ENCODE assay signal across 21 mouse cellular contexts in the genomic region with DNA sequence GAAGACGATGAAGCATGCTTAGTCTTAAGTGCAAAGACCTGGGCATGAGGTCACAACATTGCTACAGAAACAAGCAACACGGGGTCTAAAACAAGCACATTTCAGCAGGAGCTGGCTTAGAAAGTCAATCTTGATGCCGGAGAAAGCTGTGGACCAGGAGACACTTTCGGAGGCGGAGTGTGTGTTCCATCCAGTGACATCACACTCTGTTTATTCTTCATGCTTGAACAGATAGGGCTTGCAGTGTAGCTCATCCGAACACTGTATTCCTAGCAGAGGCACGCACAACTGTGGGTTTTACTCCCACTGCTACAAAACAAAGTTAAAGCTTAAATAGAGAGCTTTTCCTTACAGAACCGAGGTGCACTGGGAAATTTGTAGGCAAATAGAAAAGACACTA.
DNase-seq lines count a peak whose midpoint lies in the region; ATAC-seq lines count a peak whose summit lies in the region.
"Had no signal": no experiment of that assay in that cellular context is flagged by ENCODE, and none has a peak within 500 bp of the region (broad histone marks: within the 10 kb centered on the region; RNA-seq: fewer than 3 reads in every experiment).

No protein-coding gene starts in this region.

- H3K9ac ChIP-seq in midbrain, embryonic 15.5 days: no peak overlapping the region
- H3K9ac ChIP-seq in midbrain, embryonic 13.5 days (replicated peaks): no peak overlapping the region
- H3K9ac ChIP-seq: embryonic facial prominence, embryonic 13.5 days; heart, embryonic 15.5 days; intestine, embryonic 15.5 days; liver, embryonic 15.5 days had no signal

- 0 out of 2 replicates have a peak overlapping the region, but pooled peaks have one; percentile 30 for H3K27ac ChIP-seq in midbrain, embryonic 15.5 days
- no peak overlapping the region for H3K27ac ChIP-seq in midbrain, embryonic 13.5 days
- H3K27ac ChIP-seq: embryonic facial prominence, embryonic 13.5 days; heart, adult 2 months; heart, embryonic 15.5 days; hindbrain, embryonic 10.5 days; intestine, embryonic 15.5 days; liver, embryonic 15.5 days had no signal

- 82% methylated on average over 8 of the region's 8 CpGs for WGBS in midbrain, embryonic 15.5 days
- 92% methylated on average over 8 of the region's 8 CpGs for WGBS in midbrain, embryonic 13.5 days

- H3K9me3 ChIP-seq in midbrain, embryonic 15.5 days: no peaks in the 10 kb centered on the region
- no peaks in the 10 kb centered on the region for H3K9me3 ChIP-seq in midbrain, embryonic 13.5 days
- H3K9me3 ChIP-seq: embryonic facial prominence, embryonic 13.5 days; heart, embryonic 15.5 days; intestine, embryonic 15.5 days; liver, embryonic 15.5 days had no signal

- ATAC-seq in midbrain, embryonic 15.5 days (replicated peaks): 0 out of 2 replicates have a peak, but pooled peaks have one; percentile 54
- ATAC-seq in midbrain, embryonic 13.5 days: no peak
- ATAC-seq: activated CD4-positive, CD25-positive, alpha-beta regulatory T cell, adult 4 months; intestine, embryonic 15.5 days; lung, postnatal 0 days; Patski had no signal

- DNase-seq in frontal cortex, postnatal 36 days (ENCODE audit: low spot score in 2 of 2): peak; percentile 43 to 49
- no peak for DNase-seq in frontal cortex, postnatal 10 days (ENCODE audit: low spot score in 2 of 2)
- peak; percentile 33 to 44 for DNase-seq in layer of hippocampus, adult 8-10 months (ENCODE audit: low spot score in 2 of 2)
- peak; percentile 35 to 69 for DNase-seq in left cerebral cortex, postnatal 14 days (ENCODE audit: low spot score in 2 of 2)
- no peak for DNase-seq in kidney, adult 18-20 months
- no peak for DNase-seq in spleen, postnatal 36 days (ENCODE audit: low spot score in 2 of 2)
- DNase-seq: adrenal gland, postnatal 36 days; cerebellum, adult 8-10 months; gastrocnemius, postnatal 10 days; heart, adult 2 months; thymus, postnatal 36 days had no signal

- H3K27me3 ChIP-seq in midbrain, embryonic 15.5 days (replicated peaks): no peaks in the 10 kb centered on the region
- H3K27me3 ChIP-seq in midbrain, embryonic 13.5 days: no peaks in the 10 kb centered on the region
- H3K27me3 ChIP-seq: embryonic facial prominence, embryonic 13.5 days; heart, embryonic 15.5 days; intestine, embryonic 15.5 days; liver, embryonic 15.5 days; Patski had no signal

- no peaks in the 10 kb centered on the region for H3K36me3 ChIP-seq in midbrain, embryonic 15.5 days (replicated peaks)
- H3K36me3 ChIP-seq in midbrain, embryonic 13.5 days: no peaks in the 10 kb centered on the region
- H3K36me3 ChIP-seq: embryonic facial prominence, embryonic 13.5 days; heart, embryonic 15.5 days; hindbrain, embryonic 10.5 days; intestine, embryonic 15.5 days; liver, embryonic 15.5 days had no signal

- H3K4me1 ChIP-seq in midbrain, embryonic 15.5 days: no peaks in the 10 kb centered on the region
- H3K4me1 ChIP-seq in midbrain, embryonic 13.5 days (replicated peaks): no peaks in the 10 kb centered on the region
- H3K4me1 ChIP-seq: embryonic facial prominence, embryonic 13.5 days; heart, embryonic 15.5 days; hindbrain, embryonic 10.5 days; intestine, embryonic 15.5 days; liver, embryonic 15.5 days had no signal

- intact Hi-C loops in left cerebral cortex, postnatal 14 days (cut with DNase I): loop anchor here (5.0 kb wide), 1 partner anchor 66 kb away; the partner anchor contains the start of gene Btg3

- no peak overlapping the region for H3K4me3 ChIP-seq in midbrain, embryonic 15.5 days
- no peak overlapping the region for H3K4me3 ChIP-seq in midbrain, embryonic 13.5 days (replicated peaks)
- H3K4me3 ChIP-seq: embryonic facial prominence, embryonic 13.5 days; heart, adult 2 months; heart, embryonic 15.5 days; hindbrain, embryonic 10.5 days; intestine, embryonic 15.5 days; liver, embryonic 15.5 days had no signal

- H3K4me2 ChIP-seq in midbrain, embryonic 15.5 days: no peak overlapping the region; the same call in 1 of the 2 replicates
- no peak overlapping the region for H3K4me2 ChIP-seq in midbrain, embryonic 13.5 days (replicated peaks)
- H3K4me2 ChIP-seq: embryonic facial prominence, embryonic 13.5 days; heart, embryonic 15.5 days; intestine, embryonic 15.5 days; liver, embryonic 15.5 days had no signal

Comparison
In these comparisons a context has a peak if more than half of its experiments do, and no peak if none do; other contexts are left out.
1. DNase-seq: peak in frontal cortex, postnatal 36 days (2 of 2), layer of hippocampus, adult 8-10 months (2 of 2) and left cerebral cortex, postnatal 14 days (2 of 2); none in frontal cortex, postnatal 10 days (0 of 2), kidney, adult 18-20 months (single experiment) and spleen, postnatal 36 days (0 of 2).